Mouse (Mus musculus) left cerebral cortex, adult 18-20 months (tissue): ENCODE results near the gene Atp13a2. TPM values are rescaled to one million over a fixed set of nuclear protein-coding genes. Genes with fewer than 3 reads are reported as not detected.
A peak's percentile ranks its signal among the peaks of the same experiment; 100 is the strongest.

Experiments used
- DNase-seq, 2 experiments: peaks; one replicate each; pipeline ENCODE4 v3.0.0; 2021 to 2022; ENCODE audit warnings: low spot score in 2 of 2, mixed read lengths in 1 of 2
- total RNA-seq, 2 experiments: library from RNA; stranded (reverse); gene quantifications; 2 replicates each; pipeline ENCODE4 v1.2.3; 2021

Gene Atp13a2
- total RNA-seq, 2 experiments from 2014 or later, result 140 to 149 TPM

- no peak for DNase-seq
Observed at GRCm38 (mm10) chr4:140961467-140962206, 25.0 kb upstream of the Atp13a2 start.

GRCm38 (mm10) chr4:140962207-140962909 lies 24.3 kb upstream of the Atp13a2 start:
- no peak for DNase-seq

GRCm38 (mm10) chr4:140962950-140963349 lies 23.7 kb upstream of the Atp13a2 start:
- no peak for DNase-seq

GRCm38 (mm10) chr4:140963941-140964597 lies 22.6 kb upstream of the Atp13a2 start:
- DNase-seq, result peak in 1 of 2 experiments; percentile 45

GRCm38 (mm10) chr4:140964620-140965019 lies 22.1 kb upstream of the Atp13a2 start:
- peak; percentile 70 to 76 for DNase-seq

- no peak for DNase-seq
Observed at GRCm38 (mm10) chr4:140967386-140968159, 19.1 kb upstream of the Atp13a2 start.

GRCm38 (mm10) chr4:140971691-140972090 lies 15.0 kb upstream of the Atp13a2 start:
- DNase-seq, result no peak

- DNase-seq, result no peak
Observed at GRCm38 (mm10) chr4:140974408-140974807, 12.3 kb upstream of the Atp13a2 start.

- DNase-seq, result no peak
Observed at GRCm38 (mm10) chr4:140975356-140975755, 11.3 kb upstream of the Atp13a2 start.

- DNase-seq, result no peak
Observed at GRCm38 (mm10) chr4:140977278-140977677, 9.4 kb upstream of the Atp13a2 start.

GRCm38 (mm10) chr4:140977886-140978692 lies 8.6 kb upstream of the Atp13a2 start:
- no peak for DNase-seq

GRCm38 (mm10) chr4:140981605-140982004 lies 5.1 kb upstream of the Atp13a2 start:
- DNase-seq, result no peak

GRCm38 (mm10) chr4:140982808-140983207 lies 3.9 kb upstream of the Atp13a2 start:
- no peak for DNase-seq

GRCm38 (mm10) chr4:140983442-140983841 lies 3.2 kb upstream of the Atp13a2 start:
- DNase-seq, result peak in 1 of 2 experiments; percentile 34

- DNase-seq, result no peak
Observed at GRCm38 (mm10) chr4:140984544-140984943, 2.1 kb upstream of the Atp13a2 start.

GRCm38 (mm10) chr4:140986024-140986710 lies 506 bp upstream of the Atp13a2 start:
- no peak for DNase-seq

GRCm38 (mm10) chr4:140987476-140987875 lies 803 bp downstream of the Atp13a2 start:
- DNase-seq, result no peak

- no peak for DNase-seq
Observed at GRCm38 (mm10) chr4:140988706-140989290, 2.1 kb downstream of the Atp13a2 start.

GRCm38 (mm10) chr4:140989447-140989846 lies 2.8 kb downstream of the Atp13a2 start:
- DNase-seq, result no peak
